Mouse (Mus musculus): ENCODE measurements around the gene Mgea5. TPM values are rescaled to one million over a fixed set of nuclear protein-coding genes. Genes with fewer than 3 reads are reported as not detected.

Gene Mgea5
- polyA plus RNA-seq, 1 experiment from 2014 or later = 48.3 TPM

GRCm38 (mm10) chr19:45815831-45816405 is 32.3 kb upstream of the Mgea5 start, which contains the start of gene Kcnip2:
Gene Kcnip2, minus strand, starts transcription at chr19:45816061.
- H3K27me3 ChIP-seq (ENCODE audit: control insufficient read depth, insufficient read depth, low read length) = peaks cover 28% of the 10 kb centered on the region
- peak; percentile 32; the same call in 1 of the 2 replicates for ATAC-seq (replicated peaks; ENCODE audit: insufficient number of reproducible peaks, low FRiP score, low TSS enrichment)
- 0% methylated on average over 28 of the region's 29 CpGs for WGBS (ENCODE audit: insufficient replicate concordance)
- peak within 1 kb of the TSS; percentile 87 for H3K4me2 ChIP-seq
- H3K4me3 ChIP-seq (ENCODE audit: low read depth, low read length) = peak within 1 kb of the TSS; percentile 44
- no peak within 1 kb of the TSS for H3K27ac ChIP-seq (ENCODE audit: low read depth, low read length)
- H3K9ac ChIP-seq (ENCODE audit: low read depth, low read length) = peak within 1 kb of the TSS; percentile 60
- H3K36me3 ChIP-seq (ENCODE audit: control insufficient read depth, insufficient read depth, low read length) = peaks cover 3% of the 10 kb centered on the region; the same call in 1 of the 2 replicates
- H3K4me1 ChIP-seq (ENCODE audit: control insufficient read depth, insufficient read depth, low read length) = peaks cover 20% of the 10 kb centered on the region
- no peaks in the 10 kb centered on the region for H3K9me3 ChIP-seq (replicated peaks; ENCODE audit: control insufficient read depth, low read length)

- no peak overlapping the region for H3K27ac ChIP-seq (ENCODE audit: low read depth, low read length)
- H3K9ac ChIP-seq (ENCODE audit: low read depth, low read length) = no peak overlapping the region
- H3K4me2 ChIP-seq = peak overlapping the region; percentile 87
- WGBS (ENCODE audit: insufficient replicate concordance) = 66% methylated on average over 10 of the region's 10 CpGs
- H3K4me3 ChIP-seq (ENCODE audit: low read depth, low read length) = peak overlapping the region; percentile 44; the same call in 1 of the 2 replicates
- peaks cover 28% of the 10 kb centered on the region for H3K27me3 ChIP-seq (ENCODE audit: control insufficient read depth, insufficient read depth, low read length)
- peaks cover 3% of the 10 kb centered on the region; the same call in 1 of the 2 replicates for H3K36me3 ChIP-seq (ENCODE audit: control insufficient read depth, insufficient read depth, low read length)
- ATAC-seq (replicated peaks; ENCODE audit: insufficient number of reproducible peaks, low FRiP score, low TSS enrichment) = no peak
- H3K9me3 ChIP-seq (replicated peaks; ENCODE audit: control insufficient read depth, low read length) = no peaks in the 10 kb centered on the region
- peaks cover 22% of the 10 kb centered on the region for H3K4me1 ChIP-seq (ENCODE audit: control insufficient read depth, insufficient read depth, low read length)
Observed at GRCm38 (mm10) chr19:45815170-45815569, 31.5 kb upstream of the Mgea5 start.

- WGBS (ENCODE audit: insufficient replicate concordance) = 8% methylated on average over 12 of the region's 12 CpGs
Observed at GRCm38 (mm10) chr19:45813801-45814200, 30.2 kb upstream of the Mgea5 start.

GRCm38 (mm10) chr19:45813263-45813662 is 29.6 kb upstream of the Mgea5 start:
- H3K9me3 ChIP-seq (replicated peaks; ENCODE audit: control insufficient read depth, low read length) = no peaks in the 10 kb centered on the region
- no peak overlapping the region for H3K9ac ChIP-seq (ENCODE audit: low read depth, low read length)
- ATAC-seq (replicated peaks; ENCODE audit: insufficient number of reproducible peaks, low FRiP score, low TSS enrichment) = no peak
- H3K4me3 ChIP-seq (ENCODE audit: low read depth, low read length) = no peak overlapping the region
- H3K4me2 ChIP-seq = no peak overlapping the region
- no peak overlapping the region for H3K27ac ChIP-seq (ENCODE audit: low read depth, low read length)
- H3K36me3 ChIP-seq (ENCODE audit: control insufficient read depth, insufficient read depth, low read length) = no peaks in the 10 kb centered on the region
- H3K27me3 ChIP-seq (ENCODE audit: control insufficient read depth, insufficient read depth, low read length) = peaks cover 28% of the 10 kb centered on the region
- 5% methylated on average over 11 of the region's 11 CpGs for WGBS (ENCODE audit: insufficient replicate concordance)
- peaks cover 22% of the 10 kb centered on the region for H3K4me1 ChIP-seq (ENCODE audit: control insufficient read depth, insufficient read depth, low read length)

More at GRCm38 (mm10) chr19:45813801-45814200, 30.2 kb upstream of the Mgea5 start:
- no peak for ATAC-seq (replicated peaks; ENCODE audit: insufficient number of reproducible peaks, low FRiP score, low TSS enrichment)
- no peak overlapping the region for H3K4me2 ChIP-seq
- peaks cover 3% of the 10 kb centered on the region; the same call in 1 of the 2 replicates for H3K36me3 ChIP-seq (ENCODE audit: control insufficient read depth, insufficient read depth, low read length)
- no peak overlapping the region for H3K27ac ChIP-seq (ENCODE audit: low read depth, low read length)
- H3K4me3 ChIP-seq (ENCODE audit: low read depth, low read length) = no peak overlapping the region
- peaks cover 22% of the 10 kb centered on the region for H3K4me1 ChIP-seq (ENCODE audit: control insufficient read depth, insufficient read depth, low read length)
- H3K27me3 ChIP-seq (ENCODE audit: control insufficient read depth, insufficient read depth, low read length) = peaks cover 28% of the 10 kb centered on the region
- no peaks in the 10 kb centered on the region for H3K9me3 ChIP-seq (replicated peaks; ENCODE audit: control insufficient read depth, low read length)
- no peak overlapping the region for H3K9ac ChIP-seq (ENCODE audit: low read depth, low read length)

GRCm38 (mm10) chr19:45812673-45813252 is 29.1 kb upstream of the Mgea5 start:
- no peaks in the 10 kb centered on the region for H3K9me3 ChIP-seq (replicated peaks; ENCODE audit: control insufficient read depth, low read length)
- peak overlapping the region; percentile 20; the same call in 1 of the 2 replicates for H3K4me3 ChIP-seq (ENCODE audit: low read depth, low read length)
- peaks cover 28% of the 10 kb centered on the region for H3K27me3 ChIP-seq (ENCODE audit: control insufficient read depth, insufficient read depth, low read length)
- no peak overlapping the region for H3K9ac ChIP-seq (ENCODE audit: low read depth, low read length)
- H3K36me3 ChIP-seq (ENCODE audit: control insufficient read depth, insufficient read depth, low read length) = no peaks in the 10 kb centered on the region
- peak overlapping the region; percentile 63 for H3K4me2 ChIP-seq
- ATAC-seq (replicated peaks; ENCODE audit: insufficient number of reproducible peaks, low FRiP score, low TSS enrichment) = no peak
- no peak overlapping the region for H3K27ac ChIP-seq (ENCODE audit: low read depth, low read length)
- peaks cover 22% of the 10 kb centered on the region for H3K4me1 ChIP-seq (ENCODE audit: control insufficient read depth, insufficient read depth, low read length)
- WGBS (ENCODE audit: insufficient replicate concordance) = 17% methylated on average over 8 of the region's 8 CpGs

- 2% methylated on average over 16 of the region's 16 CpGs for WGBS (ENCODE audit: insufficient replicate concordance)
- Histone ChIP-seq H3K4me1 (ENCODE audit: control insufficient read depth, insufficient read depth, low read length) (peaks cover 22% of the 10 kb centered on the region), H3K9ac (ENCODE audit: low read depth, low read length) (no peak overlapping the region), H3K4me3 (ENCODE audit: low read depth, low read length) (peak overlapping the region; percentile 20), H3K27ac (ENCODE audit: low read depth, low read length) (no peak overlapping the region), H3K27me3 (ENCODE audit: control insufficient read depth, insufficient read depth, low read length) (peaks cover 28% of the 10 kb centered on the region), H3K9me3 (replicated peaks; ENCODE audit: control insufficient read depth, low read length) (no peaks in the 10 kb centered on the region), H3K36me3 (ENCODE audit: control insufficient read depth, insufficient read depth, low read length) (no peaks in the 10 kb centered on the region), H3K4me2 (peak overlapping the region; percentile 63)
- no peak for ATAC-seq (replicated peaks; ENCODE audit: insufficient number of reproducible peaks, low FRiP score, low TSS enrichment)
Observed at GRCm38 (mm10) chr19:45812115-45812514, 28.5 kb upstream of the Mgea5 start.

GRCm38 (mm10) chr19:45811028-45811674 is 27.5 kb upstream of the Mgea5 start:
- Histone ChIP-seq H3K9ac (ENCODE audit: low read depth, low read length) (no peak overlapping the region), H3K4me3 (ENCODE audit: low read depth, low read length) (no peak overlapping the region), H3K27me3 (ENCODE audit: control insufficient read depth, insufficient read depth, low read length) (peaks cover 25% of the 10 kb centered on the region), H3K4me2 (no peak overlapping the region), H3K36me3 (ENCODE audit: control insufficient read depth, insufficient read depth, low read length) (no peaks in the 10 kb centered on the region), H3K27ac (ENCODE audit: low read depth, low read length) (no peak overlapping the region), H3K9me3 (replicated peaks; ENCODE audit: control insufficient read depth, low read length) (no peaks in the 10 kb centered on the region), H3K4me1 (ENCODE audit: control insufficient read depth, insufficient read depth, low read length) (peaks cover 22% of the 10 kb centered on the region)
- WGBS (ENCODE audit: insufficient replicate concordance) = 51% methylated on average over 12 of the region's 12 CpGs
- ATAC-seq (replicated peaks; ENCODE audit: insufficient number of reproducible peaks, low FRiP score, low TSS enrichment) = no peak

- no peaks in the 10 kb centered on the region for H3K36me3 ChIP-seq (ENCODE audit: control insufficient read depth, insufficient read depth, low read length)
- peaks cover 11% of the 10 kb centered on the region for H3K27me3 ChIP-seq (ENCODE audit: control insufficient read depth, insufficient read depth, low read length)
- peaks cover 16% of the 10 kb centered on the region; the same call in 1 of the 2 replicates for H3K4me1 ChIP-seq (ENCODE audit: control insufficient read depth, insufficient read depth, low read length)
- H3K27ac ChIP-seq (ENCODE audit: low read depth, low read length) = no peak overlapping the region
- no peak overlapping the region for H3K9ac ChIP-seq (ENCODE audit: low read depth, low read length)
- ATAC-seq (replicated peaks; ENCODE audit: insufficient number of reproducible peaks, low FRiP score, low TSS enrichment) = no peak
- H3K4me2 ChIP-seq = no peak overlapping the region
- no peak overlapping the region for H3K4me3 ChIP-seq (ENCODE audit: low read depth, low read length)
- 86% methylated on average over 4 of the region's 4 CpGs for whole genome bisulfite sequencing (ENCODE audit: insufficient replicate concordance)
- no peaks in the 10 kb centered on the region for H3K9me3 ChIP-seq (replicated peaks; ENCODE audit: control insufficient read depth, low read length)
Observed at GRCm38 (mm10) chr19:45807732-45808131, 24.1 kb upstream of the Mgea5 start.

Measured in heart, embryonic 11.5 days (tissue).